Comparison of ENCODE assay signal across 8 mouse cellular contexts in genomic region chr10:66770161-66771030, GRCm38 (mm10).
DNase-seq lines count a peak whose midpoint lies in the region; ATAC-seq and TF ChIP-seq lines count a peak whose summit lies in the region.

No protein-coding gene starts in this region.

- H3K27ac ChIP-seq in heart, embryonic 10.5 days: no peak overlapping the region
- no peak overlapping the region for H3K27ac ChIP-seq in heart, adult 2 months
- no peak overlapping the region for H3K27ac ChIP-seq in ES-E14 (ENCODE audit: insufficient read depth, low read depth, low read length, poor library complexity, severe bottlenecking)
- no peak overlapping the region for H3K27ac ChIP-seq in embryonic facial prominence, embryonic 15.5 days (replicated peaks)

- TF ChIP-seq CTCF in heart, adult 2 months (IDR thresholded peaks at IDR 0.05): no peak

- intact Hi-C loops in heart, adult 2 months (cut with DNase I): no loop called here
- intact Hi-C loops in left cerebral cortex, postnatal 10 days (cut with DNase I): no loop called here

- H3K4me1 ChIP-seq in heart, embryonic 10.5 days: peaks cover 7% of the 10 kb centered on the region; the same call in 1 of the 2 replicates
- no peaks in the 10 kb centered on the region for H3K4me1 ChIP-seq in heart, adult 2 months (ENCODE audit: control insufficient read depth, insufficient read depth, low read length)
- H3K4me1 ChIP-seq in ES-E14 (ENCODE audit: control insufficient read depth in 2 of 2, insufficient read depth in 2 of 2, low read length in 2 of 2, poor library complexity in 1 of 2): no peaks in the 10 kb centered on the region
- no peaks in the 10 kb centered on the region for H3K4me1 ChIP-seq in embryonic facial prominence, embryonic 15.5 days

- WGBS in heart, embryonic 10.5 days: 33% methylated on average over 21 of the region's 21 CpGs
- 34% methylated on average over 21 of the region's 21 CpGs for WGBS in heart, adult 2 months
- WGBS in embryonic facial prominence, embryonic 15.5 days: 26% methylated on average over 21 of the region's 21 CpGs

- ATAC-seq in embryonic facial prominence, embryonic 15.5 days (ENCODE audit: insufficient number of reproducible peaks, low FRiP score, low TSS enrichment, low read depth): no peak

- DNase-seq in heart, embryonic 10.5 days (ENCODE audit: low spot score): no peak
- no peak for DNase-seq in heart, adult 2 months
- no peak for DNase-seq in ES-E14 (ENCODE audit: low read depth, low spot score)
- DNase-seq in left cerebral cortex, postnatal 10 days (ENCODE audit: extremely low spot score in 1 of 2, low spot score in 2 of 2): peak; percentile 12 to 48
- peak; percentile 24 for DNase-seq in right cerebral cortex, postnatal 25 days
- DNase-seq in urinary bladder, postnatal 36 days (ENCODE audit: low spot score in 2 of 2): no peak
- DNase-seq in gastrocnemius, adult 8-10 months (ENCODE audit: low spot score in 2 of 2): no peak

- peaks cover 12% of the 10 kb centered on the region for H3K9me3 ChIP-seq in heart, embryonic 10.5 days
- no peaks in the 10 kb centered on the region for H3K9me3 ChIP-seq in ES-E14 (ENCODE audit: control insufficient read depth, insufficient read depth, low read depth, low read length)
- peaks cover 11% of the 10 kb centered on the region; the same call in 1 of the 2 replicates for H3K9me3 ChIP-seq in embryonic facial prominence, embryonic 15.5 days (replicated peaks)

- peak overlapping the region; percentile 37; the same call in 1 of the 2 replicates for H3K4me3 ChIP-seq in heart, embryonic 10.5 days
- H3K4me3 ChIP-seq in heart, adult 2 months: no peak overlapping the region
- no peak overlapping the region for H3K4me3 ChIP-seq in ES-E14 (ENCODE audit: insufficient read depth in 1 of 2, low read depth in 1 of 2, low read length in 2 of 2, poor library complexity in 1 of 2, severe bottlenecking in 1 of 2)
- H3K4me3 ChIP-seq in embryonic facial prominence, embryonic 15.5 days (replicated peaks): no peak overlapping the region

- TF ChIP-seq EP300 in heart, adult 2 months (IDR thresholded peaks at IDR 0.05; ENCODE audit: insufficient read depth, low read depth, low read length): no peak

- in situ Hi-C loops in ES-E14 (cut with MboI; ENCODE audit: low sequenced_read_pairs in 2 of 2, unreplicated experiment in 2 of 2): no loop called here

- peak overlapping the region; percentile 27 for H3K4me2 ChIP-seq in embryonic facial prominence, embryonic 15.5 days (replicated peaks)

- no peak overlapping the region for H3K9ac ChIP-seq in heart, adult 2 months (ENCODE audit: low read depth, low read length)
- H3K9ac ChIP-seq in ES-E14 (ENCODE audit: insufficient read depth, low read depth, low read length, poor library complexity, severe bottlenecking): no peak overlapping the region
- no peak overlapping the region for H3K9ac ChIP-seq in embryonic facial prominence, embryonic 15.5 days

- H3K79me2 ChIP-seq in heart, adult 2 months (replicated peaks; ENCODE audit: control insufficient read depth, insufficient read depth, low read length): no peaks in the 10 kb centered on the region

- no peaks in the 10 kb centered on the region for H3K27me3 ChIP-seq in heart, embryonic 10.5 days (ENCODE audit: insufficient read depth, poor library complexity, severe bottlenecking)
- H3K27me3 ChIP-seq in heart, adult 2 months (ENCODE audit: control insufficient read depth, insufficient read depth, low read length): no peaks in the 10 kb centered on the region
- no peaks in the 10 kb centered on the region for H3K27me3 ChIP-seq in embryonic facial prominence, embryonic 15.5 days

- no peak for TF ChIP-seq POLR2A in heart, adult 2 months (IDR thresholded peaks at IDR 0.05; ENCODE audit: insufficient read depth, low read depth, low read length)

- no peaks in the 10 kb centered on the region for H3K36me3 ChIP-seq in heart, embryonic 10.5 days
- no peaks in the 10 kb centered on the region for H3K36me3 ChIP-seq in heart, adult 2 months (ENCODE audit: control insufficient read depth, insufficient read depth, low read length)
- H3K36me3 ChIP-seq in ES-E14 (ENCODE audit: control insufficient read depth, insufficient read depth, low read length, poor library complexity, severe bottlenecking): no peaks in the 10 kb centered on the region
- no peaks in the 10 kb centered on the region for H3K36me3 ChIP-seq in embryonic facial prominence, embryonic 15.5 days

TF ChIP-seq in ES-E14, 5 proteins besides CTCF, POLR2A, EP300 and RAD21:
- no peak for TF ChIP-seq HCFC1 (IDR thresholded peaks at IDR 0.05; ENCODE audit: borderline replicate concordance, insufficient read depth, low read length)
- no peak for TF ChIP-seq ZC3H11A (IDR thresholded peaks at IDR 0.05; ENCODE audit: borderline replicate concordance, low read depth, low read length)
- 0 out of 2 replicates have a peak, but pooled peaks have one; percentile 11 for TF ChIP-seq ZNF384 (IDR thresholded peaks at IDR 0.05; ENCODE audit: low read depth, low read length)
- TF ChIP-seq MAFK (IDR thresholded peaks at IDR 0.05; ENCODE audit: insufficient read depth, low read depth, low read length): no peak

Comparison
In these comparisons a context has a peak if more than half of its experiments do, and no peak if none do; other contexts are left out.
1. DNase-seq: peak in left cerebral cortex, postnatal 10 days (2 of 2) and right cerebral cortex, postnatal 25 days (single experiment); none in heart, embryonic 10.5 days (single experiment), heart, adult 2 months (0 of 2), ES-E14 (single experiment), urinary bladder, postnatal 36 days (0 of 2) and gastrocnemius, adult 8-10 months (0 of 2).